Mouse (Mus musculus) ES-Bruce4 (cell line): ENCODE measurements around the gene Sh3d21. TPM values are rescaled to one million over a fixed set of nuclear protein-coding genes. Genes with fewer than 3 reads are reported as not detected.

Experiments
- H3K27ac ChIP-seq: 2 replicates; pipeline ENCODE4 v1.5.1; 2012; ENCODE audit warnings: low read length, inconsistent platforms; ENCODE audit not compliant: insufficient read depth
- H3K27me3 ChIP-seq: 2 replicates; pipeline ENCODE4 v1.6.1; 2012; ENCODE audit warnings: mild to moderate bottlenecking, low read length, inconsistent platforms; ENCODE audit not compliant: control insufficient read depth, poor library complexity, insufficient read depth, severe bottlenecking
- H3K36me3 ChIP-seq: 2 replicates; pipeline ENCODE4 v1.6.1; 2012; ENCODE audit warnings: inconsistent platforms, mild to moderate bottlenecking, low read length, moderate library complexity; ENCODE audit not compliant: control insufficient read depth, poor library complexity, insufficient read depth, severe bottlenecking
- H3K4me1 ChIP-seq: one replicate; pipeline ENCODE4 v1.8.1; 2011; ENCODE audit warnings: low read length; ENCODE audit not compliant: control insufficient read depth, insufficient read depth
- H3K4me3 ChIP-seq: 2 replicates; pipeline ENCODE4 v1.5.1; 2011; ENCODE audit warnings: low read depth, mild to moderate bottlenecking, low read length
- H3K9ac ChIP-seq: 2 replicates; pipeline ENCODE4 v1.6.1; 2012; ENCODE audit warnings: low read depth, mild to moderate bottlenecking, inconsistent platforms; ENCODE audit not compliant: poor library complexity, severe bottlenecking
- H3K9me3 ChIP-seq: replicated peaks from 2 replicates; pipeline ENCODE4 v1.6.1; 2012; ENCODE audit warnings: mild to moderate bottlenecking, low read length, inconsistent platforms; ENCODE audit not compliant: control insufficient read depth, poor library complexity, insufficient read depth, severe bottlenecking
- CTCF ChIP-seq: IDR thresholded peaks from one replicate; pipeline ENCODE4 v1.8.1; 2011; ENCODE audit warnings: low read depth, low read length
- EP300 ChIP-seq: IDR thresholded peaks from 2 replicates; pipeline ENCODE4 v1.6.1; 2011; ENCODE audit warnings: low read depth, low read length; ENCODE audit not compliant: insufficient read depth
- POLR2A ChIP-seq: IDR thresholded peaks from one replicate; pipeline ENCODE4 v1.8.1; 2011; ENCODE audit warnings: low read length; ENCODE audit not compliant: insufficient read depth
- polyA plus RNA-seq: library from polyadenylated mRNA; stranded (reverse); fragments of >200 nt; gene quantifications from 2 replicates; pipeline ENCODE4 v1.2.4, GENCODE M21; 2011; ENCODE audit warnings: low read depth; ENCODE audit not compliant: missing spikeins, insufficient read depth, insufficient read length

The Sh3d21 gene
- polyA plus RNA-seq, 1 experiment, result 6.0 TPM

GRCm38 (mm10) chr4:126134236-126134635 is 29.1 kb downstream of the Sh3d21 start:
- H3K4me3 ChIP-seq, result no peak overlapping the region
- no peaks in the 10 kb centered on the region for H3K4me1 ChIP-seq
- no peak for TF ChIP-seq POLR2A
- TF ChIP-seq EP300, result no peak
- no peak for TF ChIP-seq CTCF
- H3K9ac ChIP-seq, result no peak overlapping the region
- peaks cover 3% of the 10 kb centered on the region; the same call in 1 of the 2 replicates for H3K36me3 ChIP-seq
- no peaks in the 10 kb centered on the region for H3K27me3 ChIP-seq
- no peak overlapping the region for H3K27ac ChIP-seq
- no peaks in the 10 kb centered on the region for H3K9me3 ChIP-seq

GRCm38 (mm10) chr4:126132636-126133264 is 30.5 kb downstream of the Sh3d21 start:
- H3K9me3 ChIP-seq, result no peaks in the 10 kb centered on the region
- no peaks in the 10 kb centered on the region for H3K27me3 ChIP-seq
- peaks cover 7% of the 10 kb centered on the region; the same call in 1 of the 2 replicates for H3K36me3 ChIP-seq
- TF ChIP-seq EP300 (no peak), POLR2A (no peak), CTCF (no peak)
- H3K4me3 ChIP-seq, result no peak overlapping the region
- H3K4me1 ChIP-seq, result no peaks in the 10 kb centered on the region
- no peak overlapping the region for H3K9ac ChIP-seq
- no peak overlapping the region for H3K27ac ChIP-seq

GRCm38 (mm10) chr4:126131290-126132121 is 31.8 kb downstream of the Sh3d21 start:
- TF ChIP-seq POLR2A (no peak), EP300 (no peak), CTCF (no peak)
- Histone ChIP-seq H3K4me3 (no peak overlapping the region), H3K4me1 (no peaks in the 10 kb centered on the region), H3K27ac (no peak overlapping the region), H3K36me3 (peaks cover 7% of the 10 kb centered on the region; the same call in 1 of the 2 replicates), H3K9me3 (no peaks in the 10 kb centered on the region), H3K9ac (no peak overlapping the region), H3K27me3 (no peaks in the 10 kb centered on the region)

GRCm38 (mm10) chr4:126130502-126130901 is 32.8 kb downstream of the Sh3d21 start:
- Histone ChIP-seq H3K4me1 (no peaks in the 10 kb centered on the region), H3K36me3 (peaks cover 7% of the 10 kb centered on the region; the same call in 1 of the 2 replicates), H3K9ac (no peak overlapping the region)

GRCm38 (mm10) chr4:126123309-126124040 is 39.8 kb downstream of the Sh3d21 start:
- no peaks in the 10 kb centered on the region for H3K27me3 ChIP-seq
- no peak overlapping the region for H3K4me3 ChIP-seq
- no peaks in the 10 kb centered on the region for H3K4me1 ChIP-seq
- H3K27ac ChIP-seq, result no peak overlapping the region
- H3K9me3 ChIP-seq, result no peaks in the 10 kb centered on the region
- 0 out of 2 replicates have a peak, but pooled peaks cover 4% of the 10 kb centered on the region for H3K36me3 ChIP-seq
- TF ChIP-seq EP300, result no peak
- no peak for TF ChIP-seq POLR2A
- no peak for TF ChIP-seq CTCF
- H3K9ac ChIP-seq, result no peak overlapping the region

More at GRCm38 (mm10) chr4:126130502-126130901, 32.8 kb downstream of the Sh3d21 start:
- no peak overlapping the region for H3K4me3 ChIP-seq
- no peaks in the 10 kb centered on the region for H3K27me3 ChIP-seq
- TF ChIP-seq EP300 (no peak), CTCF (no peak), POLR2A (no peak)
- H3K27ac ChIP-seq, result no peak overlapping the region
- no peaks in the 10 kb centered on the region for H3K9me3 ChIP-seq

GRCm38 (mm10) chr4:126120506-126120905 is 42.8 kb downstream of the Sh3d21 start:
- Histone ChIP-seq H3K4me1 (no peaks in the 10 kb centered on the region), H3K9me3 (no peaks in the 10 kb centered on the region), H3K9ac (no peak overlapping the region), H3K4me3 (no peak overlapping the region), H3K27me3 (no peaks in the 10 kb centered on the region), H3K36me3 (0 out of 2 replicates have a peak, but pooled peaks cover 4% of the 10 kb centered on the region), H3K27ac (no peak overlapping the region)
- no peak for TF ChIP-seq EP300
- no peak for TF ChIP-seq POLR2A
- no peak for TF ChIP-seq CTCF
